Mouse (Mus musculus) neural tube, embryonic 12.5 days (tissue): ENCODE data around the gene Sorbs2. TPM values are rescaled to one million over a fixed set of nuclear protein-coding genes. Genes with fewer than 3 reads are reported as not detected.

Experiments
- ATAC-seq: fragments of 200-750 bp; cut with Nextera tagmentation; 2 replicates; pipeline ENCODE4 v1.8.0; 2017; ENCODE audit warnings: low read depth, mild to moderate bottlenecking, moderate TSS enrichment, moderate library complexity; ENCODE audit not compliant: low FRiP score
- H3K27ac ChIP-seq: fragments of 300-500 bp; sonication (generic); 2 replicates; pipeline ENCODE4 v1.5.1; 2016
- H3K27me3 ChIP-seq: fragments of 300-500 bp; sonication (generic); replicated peaks from 2 replicates; pipeline ENCODE4 v1.6.1; 2016; ENCODE audit warnings: mild to moderate bottlenecking
- H3K36me3 ChIP-seq: fragments of 300-500 bp; sonication (generic); 2 replicates; pipeline ENCODE4 v1.6.1; 2016; ENCODE audit warnings: mild to moderate bottlenecking
- H3K4me1 ChIP-seq: fragments of 300-500 bp; sonication (generic); 2 replicates; pipeline ENCODE4 v1.6.1; 2016
- H3K4me2 ChIP-seq: fragments of 300-500 bp; sonication (generic); replicated peaks from 2 replicates; pipeline ENCODE4 v1.6.1; 2016; ENCODE audit warnings: mild to moderate bottlenecking
- H3K4me3 ChIP-seq: fragments of 300-500 bp; sonication (generic); 2 replicates; pipeline ENCODE4 v1.5.1; 2016
- H3K9ac ChIP-seq: fragments of 300-500 bp; sonication (generic); 2 replicates; pipeline ENCODE4 v1.6.1; 2016; ENCODE audit warnings: mild to moderate bottlenecking
- H3K9me3 ChIP-seq: fragments of 300-500 bp; sonication (generic); 2 replicates; pipeline ENCODE4 v1.6.1; 2016; ENCODE audit warnings: mild to moderate bottlenecking
- WGBS: fragments of 180-500 bp; shearing (Covaris S2); methylation state at CpG from one replicate; pipeline ENCODE4 v1.1.7; 2016; 5-methylcytosine and 5-hydroxymethylcytosine counted together
- polyA plus RNA-seq: library from polyadenylated mRNA; unstranded; fragments of >200 nt; fragmentation: Nextera tagmentation; extraction: Ambion mirVana; gene quantifications from 2 replicates; pipeline ENCODE4 v1.2.1, GENCODE M21; 2016

The Sorbs2 gene
- polyA plus RNA-seq = 50.0 and 55.8 TPM in 2 replicates

GRCm38 (mm10) chr8:45507634-45508321 lies at the start of gene Sorbs2:
Gene Sorbs2 (plus strand): TSS chr8:45507788.
- Histone ChIP-seq H3K4me3 (peak within 1 kb of the TSS; percentile 41), H3K4me2 (peak within 1 kb of the TSS; percentile 56), H3K9me3 (no peaks in the 10 kb centered on the region), H3K36me3 (no peaks in the 10 kb centered on the region), H3K4me1 (no peaks in the 10 kb centered on the region), H3K9ac (peak within 1 kb of the TSS; percentile 62), H3K27ac (peak within 1 kb of the TSS; percentile 23), H3K27me3 (no peaks in the 10 kb centered on the region)
- ATAC-seq = peak; percentile 90
- WGBS = 8% methylated on average over 16 of the region's 16 CpGs

GRCm38 (mm10) chr8:45457874-45458273 lies 49.7 kb upstream of the Sorbs2 start:
- Histone ChIP-seq H3K27ac (no peak overlapping the region), H3K36me3 (no peaks in the 10 kb centered on the region), H3K27me3 (no peaks in the 10 kb centered on the region), H3K9ac (no peak overlapping the region), H3K4me1 (no peaks in the 10 kb centered on the region), H3K4me3 (no peak overlapping the region), H3K9me3 (no peaks in the 10 kb centered on the region), H3K4me2 (no peak overlapping the region)
- no peak for ATAC-seq

GRCm38 (mm10) chr8:45469006-45469405 lies 38.6 kb upstream of the Sorbs2 start:
- H3K4me2 ChIP-seq = no peak overlapping the region
- WGBS = 88% methylated on average over 2 of the region's 2 CpGs
- ATAC-seq = no peak

GRCm38 (mm10) chr8:45469507-45470178 lies 37.9 kb upstream of the Sorbs2 start:
- Histone ChIP-seq H3K4me1 (no peaks in the 10 kb centered on the region), H3K36me3 (no peaks in the 10 kb centered on the region), H3K27ac (no peak overlapping the region), H3K9me3 (no peaks in the 10 kb centered on the region), H3K27me3 (no peaks in the 10 kb centered on the region), H3K4me2 (no peak overlapping the region), H3K4me3 (no peak overlapping the region), H3K9ac (no peak overlapping the region)
- WGBS = 81% methylated on average over 8 of the region's 8 CpGs
- ATAC-seq = no peak

More at GRCm38 (mm10) chr8:45469006-45469405, 38.6 kb upstream of the Sorbs2 start:
- Histone ChIP-seq H3K27ac (no peak overlapping the region), H3K4me1 (no peaks in the 10 kb centered on the region), H3K9me3 (no peaks in the 10 kb centered on the region), H3K36me3 (no peaks in the 10 kb centered on the region), H3K9ac (no peak overlapping the region), H3K4me3 (no peak overlapping the region), H3K27me3 (no peaks in the 10 kb centered on the region)

- Histone ChIP-seq H3K4me3 (no peak overlapping the region), H3K9me3 (no peaks in the 10 kb centered on the region), H3K4me2 (no peak overlapping the region), H3K9ac (no peak overlapping the region), H3K4me1 (no peaks in the 10 kb centered on the region), H3K27me3 (no peaks in the 10 kb centered on the region), H3K27ac (no peak overlapping the region), H3K36me3 (no peaks in the 10 kb centered on the region)
- WGBS = 80% methylated on average over 4 of the region's 4 CpGs
- no peak for ATAC-seq
These were observed 26.7 kb upstream of the Sorbs2 start for GRCm38 (mm10) chr8:45480886-45481285.

GRCm38 (mm10) chr8:45486281-45486680 lies 21.3 kb upstream of the Sorbs2 start:
- ATAC-seq = no peak
- H3K9ac ChIP-seq = no peak overlapping the region
- H3K4me2 ChIP-seq = no peak overlapping the region
- H3K27me3 ChIP-seq = no peaks in the 10 kb centered on the region
- H3K4me1 ChIP-seq = no peaks in the 10 kb centered on the region
- no peak overlapping the region for H3K4me3 ChIP-seq
- H3K9me3 ChIP-seq = no peaks in the 10 kb centered on the region
- 75% methylated on average over 3 of the region's 3 CpGs for WGBS
- no peak overlapping the region for H3K27ac ChIP-seq
- no peaks in the 10 kb centered on the region for H3K36me3 ChIP-seq

- ATAC-seq = no peak
- Histone ChIP-seq H3K27me3 (no peaks in the 10 kb centered on the region), H3K9me3 (no peaks in the 10 kb centered on the region), H3K27ac (no peak overlapping the region), H3K9ac (no peak overlapping the region), H3K4me1 (no peaks in the 10 kb centered on the region), H3K36me3 (no peaks in the 10 kb centered on the region), H3K4me3 (no peak overlapping the region), H3K4me2 (no peak overlapping the region)
- WGBS = 85% methylated on average over 7 of the region's 7 CpGs
These were observed 3.6 kb upstream of the Sorbs2 start for GRCm38 (mm10) chr8:45503971-45504370.

- WGBS = 80% methylated on average over 4 of the region's 4 CpGs
- H3K36me3 ChIP-seq = no peaks in the 10 kb centered on the region
These were observed 1.2 kb upstream of the Sorbs2 start for GRCm38 (mm10) chr8:45506376-45506775.

GRCm38 (mm10) chr8:45507277-45507633 lies 333 bp upstream of the Sorbs2 start:
- 51% methylated on average over 8 of the region's 8 CpGs for WGBS
- H3K4me3 ChIP-seq = peak overlapping the region; percentile 41; the same call in 1 of the 2 replicates
- no peaks in the 10 kb centered on the region for H3K27me3 ChIP-seq
- no peaks in the 10 kb centered on the region for H3K36me3 ChIP-seq
- H3K9me3 ChIP-seq = no peaks in the 10 kb centered on the region
- peak; percentile 16; the same call in 1 of the 2 replicates for ATAC-seq
- no peak overlapping the region; the same call in 1 of the 2 replicates for H3K9ac ChIP-seq
- H3K27ac ChIP-seq = no peak overlapping the region; the same call in 1 of the 2 replicates
- H3K4me2 ChIP-seq = peak overlapping the region; percentile 56
- no peaks in the 10 kb centered on the region for H3K4me1 ChIP-seq

More at GRCm38 (mm10) chr8:45506376-45506775, 1.2 kb upstream of the Sorbs2 start:
- Histone ChIP-seq H3K4me1 (no peaks in the 10 kb centered on the region), H3K27me3 (no peaks in the 10 kb centered on the region), H3K9ac (no peak overlapping the region), H3K4me3 (no peak overlapping the region), H3K27ac (no peak overlapping the region), H3K4me2 (no peak overlapping the region), H3K9me3 (no peaks in the 10 kb centered on the region)
- ATAC-seq = no peak

GRCm38 (mm10) chr8:45508521-45509104 lies 1.0 kb downstream of the Sorbs2 start:
- Histone ChIP-seq H3K9me3 (no peaks in the 10 kb centered on the region), H3K4me1 (no peaks in the 10 kb centered on the region), H3K36me3 (no peaks in the 10 kb centered on the region), H3K9ac (peak overlapping the region; percentile 62), H3K27ac (no peak overlapping the region), H3K4me2 (peak overlapping the region; percentile 56), H3K4me3 (peak overlapping the region; percentile 41), H3K27me3 (no peaks in the 10 kb centered on the region)
- ATAC-seq = peak; percentile 41; the same call in 1 of the 2 replicates
- 35% methylated on average over 7 of the region's 7 CpGs for WGBS

- Histone ChIP-seq H3K36me3 (no peaks in the 10 kb centered on the region; the same call in 1 of the 2 replicates), H3K4me3 (no peak overlapping the region), H3K9me3 (no peaks in the 10 kb centered on the region), H3K27me3 (no peaks in the 10 kb centered on the region), H3K27ac (no peak overlapping the region), H3K9ac (no peak overlapping the region), H3K4me2 (no peak overlapping the region), H3K4me1 (no peaks in the 10 kb centered on the region)
- ATAC-seq = no peak
These were observed 4.8 kb downstream of the Sorbs2 start for GRCm38 (mm10) chr8:45512369-45512768.

- Histone ChIP-seq H3K27ac (no peak overlapping the region), H3K4me2 (no peak overlapping the region), H3K27me3 (no peaks in the 10 kb centered on the region), H3K9ac (no peak overlapping the region), H3K36me3 (no peaks in the 10 kb centered on the region), H3K4me1 (no peaks in the 10 kb centered on the region), H3K9me3 (no peaks in the 10 kb centered on the region), H3K4me3 (no peak overlapping the region)
- WGBS = 65% methylated on average over 6 of the region's 6 CpGs
- 0 out of 2 replicates have a peak, but pooled peaks have one; percentile 13 for ATAC-seq
These were observed 14.0 kb downstream of the Sorbs2 start for GRCm38 (mm10) chr8:45521595-45521994.
